Mouse (Mus musculus) liver, embryonic 13.5 days (tissue): ENCODE results near the gene Stk32b. TPM values are rescaled to one million over a fixed set of nuclear protein-coding genes. Genes with fewer than 3 reads are reported as not detected.

Experiments used
- ATAC-seq: fragments of 200-750 bp; cut with Nextera tagmentation; 2 replicates; pipeline ENCODE4 v1.8.0; 2017; ENCODE audit warnings: low read depth, mild to moderate bottlenecking, moderate number of reproducible peaks, moderate library complexity
- DNase-seq: peaks from one replicate; pipeline ENCODE4 v3.0.0; 2022
- H3K27ac ChIP-seq: fragments of 300-500 bp; sonication (generic); 2 replicates; pipeline ENCODE4 v1.5.1; 2015; ENCODE audit warnings: moderate library complexity, mild to moderate bottlenecking, inconsistent platforms
- H3K27me3 ChIP-seq: fragments of 300-500 bp; sonication (generic); 2 replicates; pipeline ENCODE4 v1.6.1; 2015; ENCODE audit warnings: mild to moderate bottlenecking, inconsistent platforms
- H3K36me3 ChIP-seq: fragments of 300-500 bp; sonication (generic); 2 replicates; pipeline ENCODE4 v1.6.1; 2015; ENCODE audit warnings: mild to moderate bottlenecking, inconsistent platforms
- H3K4me1 ChIP-seq: fragments of 300-500 bp; sonication (generic); replicated peaks from 2 replicates; pipeline ENCODE4 v1.6.1; 2015; ENCODE audit warnings: inconsistent platforms
- H3K4me2 ChIP-seq: fragments of 300-500 bp; sonication (generic); 2 replicates; pipeline ENCODE4 v1.6.1; 2015; ENCODE audit warnings: inconsistent platforms, mild to moderate bottlenecking, moderate library complexity
- H3K4me3 ChIP-seq: fragments of 300-500 bp; sonication (generic); replicated peaks from 2 replicates; pipeline ENCODE4 v1.5.1; 2015; ENCODE audit warnings: mild to moderate bottlenecking, inconsistent platforms
- H3K9ac ChIP-seq: fragments of 300-500 bp; sonication (generic); 2 replicates; pipeline ENCODE4 v1.6.1; 2015; ENCODE audit warnings: mild to moderate bottlenecking, inconsistent platforms
- H3K9me3 ChIP-seq: fragments of 300-500 bp; sonication (generic); replicated peaks from 2 replicates; pipeline ENCODE4 v1.6.1; 2016; ENCODE audit warnings: inconsistent platforms
- WGBS: fragments of 180-500 bp; shearing (Covaris S2); methylation state at CpG from one replicate; pipeline ENCODE4 v1.1.7; 2015; ENCODE audit not compliant: insufficient replicate concordance; 5-methylcytosine and 5-hydroxymethylcytosine counted together
- polyA plus RNA-seq: library from polyadenylated mRNA; unstranded; fragments of >200 nt; fragmentation: Nextera tagmentation; extraction: Ambion mirVana; gene quantifications from 2 replicates; pipeline ENCODE4 v1.2.1, GENCODE M21; 2015

The Stk32b gene
- polyA plus RNA-seq, 1 experiment from 2014 or later: 0.38 TPM

- Histone ChIP-seq H3K27me3 (peaks cover 27% of the 10 kb centered on the region), H3K4me1 (no peaks in the 10 kb centered on the region), H3K36me3 (no peaks in the 10 kb centered on the region), H3K27ac (no peak overlapping the region), H3K4me3 (no peak overlapping the region), H3K9me3 (no peaks in the 10 kb centered on the region), H3K4me2 (no peak overlapping the region), H3K9ac (no peak overlapping the region)
- no peak for DNase-seq
- ATAC-seq: no peak
- WGBS: 36% methylated on average over 6 of the region's 6 CpGs
These were observed 3.7 kb upstream of the Stk32b start for GRCm38 (mm10) chr5:37720670-37721069.

- no peak for DNase-seq
- no peaks in the 10 kb centered on the region for H3K4me1 ChIP-seq
- no peak overlapping the region for H3K27ac ChIP-seq
- 2% methylated on average over 14 of the region's 14 CpGs for WGBS
- H3K9ac ChIP-seq: no peak overlapping the region
- peak overlapping the region; percentile 50 for H3K4me2 ChIP-seq
- no peaks in the 10 kb centered on the region for H3K9me3 ChIP-seq
- H3K27me3 ChIP-seq: peaks cover 34% of the 10 kb centered on the region
- H3K4me3 ChIP-seq: peak overlapping the region; percentile 21
- no peak for ATAC-seq
- H3K36me3 ChIP-seq: no peaks in the 10 kb centered on the region
These were observed 503 bp upstream of the Stk32b start for GRCm38 (mm10) chr5:37717384-37717963.

- H3K9me3 ChIP-seq: 0 out of 2 replicates have a peak, but pooled peaks cover 3% of the 10 kb centered on the region
- no peak for DNase-seq
- no peak overlapping the region for H3K4me2 ChIP-seq
- H3K27ac ChIP-seq: no peak overlapping the region
- no peak for ATAC-seq
- H3K36me3 ChIP-seq: no peaks in the 10 kb centered on the region
- 55% methylated on average over 5 of the region's 5 CpGs for WGBS
- H3K4me3 ChIP-seq: no peak overlapping the region
- no peaks in the 10 kb centered on the region for H3K4me1 ChIP-seq
- no peaks in the 10 kb centered on the region for H3K27me3 ChIP-seq
- no peak overlapping the region for H3K9ac ChIP-seq
These were observed 7.6 kb downstream of the Stk32b start for GRCm38 (mm10) chr5:37709257-37709904.

GRCm38 (mm10) chr5:37708124-37708523, 8.8 kb downstream of the Stk32b start:
- no peak overlapping the region for H3K9ac ChIP-seq
- no peak overlapping the region for H3K4me3 ChIP-seq
- no peak overlapping the region for H3K4me2 ChIP-seq
- H3K27ac ChIP-seq: no peak overlapping the region
- no peaks in the 10 kb centered on the region for H3K36me3 ChIP-seq
- H3K9me3 ChIP-seq: 0 out of 2 replicates have a peak, but pooled peaks cover 3% of the 10 kb centered on the region
- H3K27me3 ChIP-seq: no peaks in the 10 kb centered on the region
- ATAC-seq (no peak), DNase-seq (no peak)
- H3K4me1 ChIP-seq: no peaks in the 10 kb centered on the region
- whole genome bisulfite sequencing: 61% methylated on average over 3 of the region's 3 CpGs

- H3K9me3 ChIP-seq: 0 out of 2 replicates have a peak, but pooled peaks cover 3% of the 10 kb centered on the region
- H3K36me3 ChIP-seq: no peaks in the 10 kb centered on the region
- DNase-seq: no peak
- 65% methylated on average over 2 of the region's 2 CpGs for WGBS
- H3K4me3 ChIP-seq: no peak overlapping the region
- no peak overlapping the region for H3K27ac ChIP-seq
- no peak overlapping the region for H3K4me2 ChIP-seq
- no peak for ATAC-seq
- H3K27me3 ChIP-seq: no peaks in the 10 kb centered on the region
- H3K9ac ChIP-seq: no peak overlapping the region
- H3K4me1 ChIP-seq: no peaks in the 10 kb centered on the region
These were observed 12.0 kb downstream of the Stk32b start for GRCm38 (mm10) chr5:37704962-37705361.

- Histone ChIP-seq H3K4me3 (no peak overlapping the region), H3K4me2 (no peak overlapping the region), H3K36me3 (no peaks in the 10 kb centered on the region), H3K4me1 (no peaks in the 10 kb centered on the region), H3K9ac (no peak overlapping the region), H3K27me3 (no peaks in the 10 kb centered on the region), H3K9me3 (no peaks in the 10 kb centered on the region), H3K27ac (no peak overlapping the region)
- ATAC-seq (no peak), DNase-seq (no peak)
- WGBS: 67% methylated on average over 12 of the region's 12 CpGs
These were observed 17.2 kb downstream of the Stk32b start for GRCm38 (mm10) chr5:37699757-37700156.

GRCm38 (mm10) chr5:37697286-37697685, 19.7 kb downstream of the Stk32b start:
- WGBS: 79% methylated on average over 7 of the region's 7 CpGs
- H3K27ac ChIP-seq: no peak overlapping the region
- H3K36me3 ChIP-seq: no peaks in the 10 kb centered on the region
- H3K4me3 ChIP-seq: no peak overlapping the region
- H3K4me2 ChIP-seq: no peak overlapping the region
- no peaks in the 10 kb centered on the region for H3K27me3 ChIP-seq
- ATAC-seq (no peak), DNase-seq (no peak)
- H3K9me3 ChIP-seq: no peaks in the 10 kb centered on the region
- no peak overlapping the region for H3K9ac ChIP-seq
- no peaks in the 10 kb centered on the region for H3K4me1 ChIP-seq

GRCm38 (mm10) chr5:37695773-37696172, 21.2 kb downstream of the Stk32b start:
- H3K9ac ChIP-seq: no peak overlapping the region
- no peak overlapping the region for H3K27ac ChIP-seq
- no peaks in the 10 kb centered on the region for H3K9me3 ChIP-seq
- H3K4me1 ChIP-seq: no peaks in the 10 kb centered on the region
- no peaks in the 10 kb centered on the region for H3K36me3 ChIP-seq
- H3K4me3 ChIP-seq: no peak overlapping the region
- no peak overlapping the region for H3K4me2 ChIP-seq
- 49% methylated on average over 4 of the region's 4 CpGs for WGBS
- DNase-seq (no peak), ATAC-seq (no peak)
- no peaks in the 10 kb centered on the region for H3K27me3 ChIP-seq

GRCm38 (mm10) chr5:37692759-37693158, 24.2 kb downstream of the Stk32b start:
- Histone ChIP-seq H3K27ac (no peak overlapping the region), H3K36me3 (no peaks in the 10 kb centered on the region), H3K4me2 (no peak overlapping the region), H3K4me3 (no peak overlapping the region), H3K9me3 (no peaks in the 10 kb centered on the region), H3K4me1 (no peaks in the 10 kb centered on the region), H3K9ac (no peak overlapping the region), H3K27me3 (no peaks in the 10 kb centered on the region)
- ATAC-seq (no peak), DNase-seq (no peak)
- 56% methylated on average over 3 of the region's 3 CpGs for WGBS

GRCm38 (mm10) chr5:37670781-37671180, 46.2 kb downstream of the Stk32b start:
- Histone ChIP-seq H3K36me3 (no peaks in the 10 kb centered on the region), H3K4me3 (no peak overlapping the region), H3K4me1 (no peaks in the 10 kb centered on the region), H3K9ac (no peak overlapping the region), H3K4me2 (no peak overlapping the region), H3K9me3 (no peaks in the 10 kb centered on the region), H3K27ac (no peak overlapping the region), H3K27me3 (no peaks in the 10 kb centered on the region)
- DNase-seq: no peak
- WGBS: 74% methylated on average over 7 of the region's 7 CpGs
- ATAC-seq: no peak

GRCm38 (mm10) chr5:37664962-37665361, 52.0 kb downstream of the Stk32b start:
- Histone ChIP-seq H3K27me3 (no peaks in the 10 kb centered on the region), H3K9ac (no peak overlapping the region), H3K4me3 (no peak overlapping the region), H3K27ac (no peak overlapping the region), H3K4me2 (no peak overlapping the region), H3K4me1 (no peaks in the 10 kb centered on the region), H3K9me3 (no peaks in the 10 kb centered on the region), H3K36me3 (no peaks in the 10 kb centered on the region)
- WGBS: 65% methylated on average over 3 of the region's 3 CpGs
- ATAC-seq: no peak
- DNase-seq: no peak

GRCm38 (mm10) chr5:37659177-37659576, 57.8 kb downstream of the Stk32b start:
- Histone ChIP-seq H3K36me3 (no peaks in the 10 kb centered on the region), H3K4me1 (no peaks in the 10 kb centered on the region), H3K4me2 (no peak overlapping the region), H3K27ac (no peak overlapping the region), H3K27me3 (no peaks in the 10 kb centered on the region), H3K9ac (no peak overlapping the region), H3K9me3 (no peaks in the 10 kb centered on the region), H3K4me3 (no peak overlapping the region)
- DNase-seq (no peak), ATAC-seq (no peak)
- 62% methylated on average over 4 of the region's 4 CpGs for WGBS
